Mouse (Mus musculus) heart, postnatal 10 days (tissue): ENCODE data around the gene Sik1. TPM values are rescaled to one million over a fixed set of nuclear protein-coding genes. Genes with fewer than 3 reads are reported as not detected.

Source experiments
- DNase-seq, 2 experiments: peaks; one replicate each; pipeline ENCODE4 v3.0.0; 2021
- intact Hi-C: fragments of 180-260 bp; cut with DNase I; formaldehyde crosslinking; loops from one replicate; pipeline ENCODE4 v1.15.1; 2025
- total RNA-seq, 2 experiments: library from RNA; stranded (reverse); gene quantifications; 2 replicates each; pipeline ENCODE4 v1.2.3; 2021

The Sik1 gene
- total RNA-seq, 2 experiments from 2014 or later, result 33.6 to 45.9 TPM

GRCm38 (mm10) chr17:31813938-31814622 is 41.5 kb downstream of the Sik1 start:
- intact Hi-C loops, result no loop called here
- DNase-seq, result no peak

DNA sequence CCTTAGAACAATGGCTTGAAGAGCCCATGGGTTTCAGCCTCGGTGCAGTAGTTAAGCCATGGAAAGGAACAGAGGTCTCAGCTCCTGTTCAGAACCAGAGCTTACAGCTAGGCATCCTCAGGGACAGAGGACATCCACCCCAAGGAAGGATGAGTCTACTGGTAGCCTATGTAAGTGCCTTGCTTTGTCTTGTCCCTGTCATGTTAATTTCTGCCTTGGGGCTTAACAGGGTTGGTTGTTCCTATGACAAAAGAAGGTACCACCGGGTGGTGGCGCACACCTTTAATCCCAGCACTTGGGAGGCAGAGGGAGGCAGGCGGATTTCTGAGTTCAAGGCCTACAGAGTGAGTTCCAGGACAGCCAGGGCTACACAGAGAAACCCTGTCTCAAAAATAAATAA is 44.3 kb downstream of the Sik1 start:
- intact Hi-C loops, result no loop called here
- no peak for DNase-seq

DNA sequence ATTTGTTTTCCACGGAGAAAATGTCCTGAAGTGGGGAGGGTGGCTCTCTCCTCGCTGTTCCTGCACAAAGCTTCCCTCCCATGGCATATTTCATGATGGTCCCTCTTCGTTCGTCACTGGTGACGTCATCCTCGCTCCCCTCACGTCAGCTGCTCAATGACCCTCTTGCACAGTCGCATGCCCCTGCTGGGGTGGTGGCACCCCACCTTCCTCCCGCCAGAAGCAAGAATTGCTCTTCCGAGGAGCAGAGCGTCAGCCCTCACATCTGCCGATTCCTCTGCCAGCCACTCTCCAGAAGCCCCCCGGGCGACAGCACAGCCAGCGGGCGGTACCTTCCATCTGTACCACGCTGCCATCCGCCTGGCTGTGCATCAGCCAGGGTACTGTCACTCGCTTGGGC is 45.7 kb downstream of the Sik1 start:
- DNase-seq, result no peak
- intact Hi-C loops, result no loop called here

GRCm38 (mm10) chr17:31809136-31809535 is 46.5 kb downstream of the Sik1 start:
- intact Hi-C loops, result no loop called here
- DNase-seq, result no peak

- intact Hi-C loops, result no loop called here
- no peak for DNase-seq
These were observed 47.3 kb downstream of the Sik1 start for GRCm38 (mm10) chr17:31808082-31808875.

DNA sequence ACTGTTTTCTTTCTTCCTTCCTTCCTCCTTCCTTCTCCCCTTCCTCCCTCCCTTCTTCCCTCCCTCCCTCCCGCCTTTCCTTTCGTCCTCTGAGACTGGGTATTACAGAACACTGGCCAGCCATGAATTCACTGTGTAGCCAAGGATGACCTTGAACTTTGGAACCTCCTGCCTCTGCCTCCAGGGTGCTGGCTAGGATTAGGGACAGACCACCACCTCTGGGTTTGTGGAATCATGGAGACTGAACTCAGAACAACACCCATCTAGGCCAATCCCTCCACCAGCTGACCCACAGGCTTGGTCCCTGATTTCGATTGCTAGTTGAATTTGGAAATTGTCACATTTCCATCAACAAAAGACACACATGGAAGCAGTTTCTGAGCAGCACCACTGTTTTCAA is 49.1 kb downstream of the Sik1 start:
- DNase-seq, result no peak
- intact Hi-C loops, result no loop called here

- intact Hi-C loops, result no loop called here
- peak; percentile 51 to 56 for DNase-seq
These were observed 49.6 kb downstream of the Sik1 start for GRCm38 (mm10) chr17:31806025-31806424.

DNA sequence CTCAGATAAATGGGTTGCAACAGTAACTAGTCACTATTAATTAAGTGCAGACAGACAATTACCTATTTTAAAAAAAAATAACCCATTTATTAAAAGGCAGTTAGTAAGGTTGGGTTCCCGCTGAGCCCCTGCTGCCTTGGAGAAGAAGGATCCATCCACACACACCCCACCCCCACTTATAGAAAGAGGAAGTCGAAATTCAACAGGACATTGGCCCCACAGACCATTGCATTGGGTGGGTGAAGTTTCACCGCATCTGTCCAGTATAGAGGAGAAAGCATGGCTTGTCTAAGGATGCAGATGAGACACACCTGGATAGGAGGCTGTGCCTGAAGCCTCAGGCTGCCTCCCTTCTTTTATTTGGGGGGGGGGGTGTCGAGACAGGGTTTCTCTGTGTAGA is 50.0 kb downstream of the Sik1 start:
- DNase-seq, result no peak
- intact Hi-C loops, result no loop called here

GRCm38 (mm10) chr17:31802272-31803017 is 53.2 kb downstream of the Sik1 start:
- intact Hi-C loops, result no loop called here
- no peak for DNase-seq

GRCm38 (mm10) chr17:31800852-31801363 is 54.7 kb downstream of the Sik1 start:
- DNase-seq, result no peak
- intact Hi-C loops, result no loop called here

GRCm38 (mm10) chr17:31795893-31796292 is 59.7 kb downstream of the Sik1 start:
- intact Hi-C loops, result loop anchor here (2.0 kb wide), 1 partner anchor 27 kb away; no protein-coding TSS in a partner anchor
- DNase-seq, result no peak

Other genes with a start within 250 kb of the Sik1 start
- gene Cbs, start 218.6 kb downstream of the Sik1 start, total RNA-seq, result 1 to 10 TPM in 1 of 2 experiments, under 1 TPM in 1; 0.55 to 1.0 TPM
- gene U2af1, start 196.9 kb downstream of the Sik1 start, total RNA-seq, result 100 to 1,000 TPM; 111 TPM
- gene Cryaa, start 178.0 kb downstream of the Sik1 start, total RNA-seq, result not detected
- gene Rrp1b, start 180.3 kb upstream of the Sik1 start, total RNA-seq, result 10 to 100 TPM in 1 of 2 experiments, 1 to 10 TPM in 1; 9.4 to 13.1 TPM
- under 1 TPM; 0.69 to 0.97 TPM for gene Hsf2bp, start 180.5 kb upstream of the Sik1 start, total RNA-seq